Mouse (Mus musculus): Measurements from ENCODE around the gene Spata25.
"Not testable (repeated sequence)": the region's sequence is repeated elsewhere in the genome, so short reads cannot be mapped to it uniquely, and the experiment has no call there.

Gene Spata25

DNA sequence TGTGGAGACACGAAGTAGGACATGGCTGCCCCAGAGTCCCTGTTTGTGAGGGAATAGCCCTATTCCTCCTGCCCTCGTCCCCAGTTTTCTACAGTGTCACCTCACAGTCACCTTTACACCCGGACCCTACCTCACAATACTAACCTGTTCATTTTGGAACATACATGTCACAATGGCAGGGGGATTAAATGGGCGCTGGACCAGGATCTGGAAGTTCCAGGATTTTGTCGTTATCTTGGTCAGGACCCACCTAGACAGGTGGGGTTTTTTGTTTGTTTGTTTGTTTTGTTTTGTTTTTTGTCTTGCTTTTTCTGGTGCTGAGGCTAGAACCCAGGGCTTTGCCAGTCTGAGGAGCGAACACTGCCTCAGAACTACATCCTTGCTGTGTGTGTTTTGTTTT lies at the start of gene Spata25:
TSS of gene Spata25 (minus strand) at position 101 of the 400 bp plus-strand sequence.
- no peak for DNase-seq (ENCODE audit: low read depth, low spot score)

DNA sequence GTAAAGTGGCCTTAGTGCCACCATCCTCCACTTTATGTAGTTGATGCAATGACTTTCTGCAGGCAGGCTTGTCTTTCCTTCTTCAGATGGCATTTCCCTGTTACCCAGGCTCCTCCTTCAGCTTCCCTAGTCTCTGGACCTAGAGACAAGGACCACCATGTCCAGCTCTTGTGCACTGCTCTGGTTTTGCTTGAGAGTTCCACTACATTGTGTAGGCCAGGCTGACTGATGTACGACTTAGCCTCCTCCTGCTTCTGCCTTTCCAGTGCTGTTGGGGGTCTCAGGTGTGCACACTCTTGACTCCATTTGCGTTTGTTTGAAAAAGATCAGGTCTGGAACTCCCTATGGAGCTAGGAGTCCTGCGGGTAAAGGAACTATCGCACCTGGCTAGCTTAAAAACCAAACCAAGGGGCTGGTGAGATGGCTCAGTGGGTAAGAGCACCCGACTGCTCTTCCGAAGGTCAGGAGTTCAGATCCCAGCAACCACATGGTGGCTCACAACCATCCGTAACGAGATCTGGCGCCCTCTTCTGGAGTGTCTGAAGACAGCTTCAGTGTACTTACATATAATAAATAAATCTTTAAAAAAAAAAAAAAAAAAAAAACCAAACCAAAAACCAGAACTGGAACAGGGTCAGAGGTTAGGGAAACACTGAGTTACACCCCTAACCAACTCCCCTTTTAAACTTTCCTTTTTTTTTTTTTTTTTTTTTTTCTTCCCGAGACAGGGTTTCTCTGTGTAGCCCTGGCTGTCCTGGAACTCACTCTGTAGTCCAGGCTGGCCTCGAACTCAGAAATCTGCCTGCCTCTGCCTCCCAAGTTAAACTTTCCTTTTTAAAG lies 49.3 kb upstream of the Spata25 start:
- DNase-seq (ENCODE audit: low read depth, low spot score), result not testable (repeated sequence)

DNA sequence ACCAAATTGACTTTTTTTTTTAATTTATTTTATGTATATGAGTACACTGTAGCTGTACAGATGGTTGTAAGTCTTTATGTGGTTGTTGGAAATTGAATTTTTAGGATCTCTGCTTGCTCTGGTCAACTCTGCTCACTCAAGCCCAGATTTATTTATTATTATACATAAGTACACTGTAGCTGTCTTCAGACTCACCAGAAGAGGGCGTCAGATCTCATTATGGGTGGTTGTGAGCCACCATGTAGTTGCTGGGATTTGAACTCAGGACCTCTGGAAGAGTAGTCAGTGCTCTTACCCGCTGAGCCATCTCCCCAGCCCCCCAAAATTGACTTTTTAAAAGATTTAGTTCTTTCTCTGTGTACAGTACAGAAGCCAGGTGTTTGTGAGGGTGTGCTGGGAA lies 47.3 kb upstream of the Spata25 start:
- DNase-seq (ENCODE audit: low read depth, low spot score), result not testable (repeated sequence)

DNA sequence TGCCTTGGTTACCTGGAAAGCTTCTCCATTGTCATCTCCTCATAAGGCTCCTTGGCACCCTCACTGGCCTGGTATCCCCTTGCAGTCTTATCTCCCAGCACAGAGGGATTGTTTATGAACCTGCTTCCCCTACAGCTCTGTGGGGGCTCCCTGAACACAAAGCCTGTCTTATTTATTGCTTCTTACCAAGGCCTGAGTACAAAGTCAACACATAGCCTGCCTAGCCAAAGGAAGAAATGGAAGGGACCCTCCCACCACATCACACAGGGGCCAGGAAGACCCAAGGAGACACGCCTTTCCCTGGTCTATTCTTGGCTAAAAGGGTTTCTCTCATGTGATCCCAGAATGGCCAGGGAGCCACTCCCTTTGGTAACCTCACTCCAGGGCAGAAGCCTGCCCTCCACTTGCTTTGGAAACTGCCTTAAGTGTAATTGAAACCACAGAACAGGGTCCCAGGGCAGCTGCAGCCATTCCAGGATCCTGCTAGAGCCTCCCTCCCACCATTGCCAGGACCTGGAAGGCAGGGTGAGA lies 46.0 kb upstream of the Spata25 start:
- no peak for DNase-seq (ENCODE audit: low read depth, low spot score)

DNA sequence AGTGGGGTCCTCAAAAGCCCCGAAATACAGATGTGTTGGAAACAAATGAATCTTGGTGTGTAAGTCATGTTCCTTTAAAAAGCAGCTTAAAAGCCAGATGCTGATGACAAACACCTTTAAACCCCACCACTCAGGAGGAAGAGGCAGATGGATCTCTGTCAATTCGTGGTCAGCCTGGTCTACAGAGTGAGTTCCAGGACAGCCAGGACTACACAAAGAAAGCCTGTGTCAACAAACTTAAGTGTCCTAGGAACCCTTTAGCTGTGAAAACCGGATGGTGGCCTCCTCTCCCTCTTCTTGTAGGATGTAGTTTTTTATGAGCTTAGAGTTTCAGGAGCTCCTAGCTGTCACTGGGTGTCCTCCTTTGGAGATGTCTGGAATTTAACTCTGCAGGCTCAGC lies 45.3 kb upstream of the Spata25 start:
- DNase-seq (ENCODE audit: low read depth, low spot score), result no peak

DNA sequence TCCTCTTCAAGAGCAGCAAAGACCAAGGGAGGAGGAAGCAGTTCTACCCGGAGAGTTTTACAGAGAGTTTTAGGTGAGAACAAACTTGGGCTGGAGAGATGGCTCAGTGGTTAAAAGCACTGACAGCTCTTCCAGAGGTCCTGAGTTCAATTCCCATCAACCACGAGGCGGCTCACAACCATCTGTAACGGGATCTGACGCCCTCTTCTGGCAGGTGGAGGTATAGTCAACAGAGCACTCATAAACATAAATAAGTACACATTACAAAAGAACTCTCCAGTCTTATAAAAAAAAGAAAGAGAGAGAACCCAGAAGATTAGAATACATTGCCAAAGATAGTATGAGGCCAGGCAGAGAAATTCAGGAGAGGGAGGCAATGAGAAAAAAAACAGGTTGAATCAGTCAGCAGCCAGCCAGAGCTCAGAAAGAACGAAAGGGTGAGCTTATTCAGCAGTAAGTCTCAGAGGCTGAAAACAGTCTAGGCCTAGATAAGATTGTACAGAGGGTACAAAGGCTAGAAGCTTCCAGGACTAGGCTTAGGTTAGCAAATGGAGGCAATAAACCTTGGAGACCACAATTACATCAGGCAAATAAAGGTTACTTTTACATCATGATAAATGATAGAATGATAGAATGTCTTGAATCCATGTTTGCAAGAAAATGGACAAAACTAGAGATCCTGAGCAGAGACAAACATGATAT lies 43.4 kb upstream of the Spata25 start:
- no peak for DNase-seq (ENCODE audit: low read depth, low spot score)

DNA sequence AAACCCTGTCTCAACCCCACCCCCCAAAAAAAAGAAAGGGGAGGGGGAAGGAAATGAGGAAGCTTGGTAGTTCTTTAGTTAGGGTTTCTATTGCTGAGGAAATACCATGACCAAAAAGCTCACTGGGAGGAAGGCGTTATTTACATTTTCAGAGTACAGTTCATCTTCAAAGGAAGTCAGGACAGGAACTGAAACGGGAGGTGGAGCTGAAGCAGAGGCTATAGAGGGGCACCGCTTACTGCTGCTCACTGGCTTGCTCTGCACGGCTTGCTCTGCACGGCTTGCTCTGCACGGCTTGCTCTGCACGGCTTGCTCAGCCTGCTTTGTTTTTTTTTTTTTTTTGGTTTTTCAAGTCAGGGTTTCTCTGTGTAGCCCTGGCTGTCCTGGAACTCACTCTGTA lies 40.2 kb upstream of the Spata25 start:
- DNase-seq (ENCODE audit: low read depth, low spot score), result no peak

DNA sequence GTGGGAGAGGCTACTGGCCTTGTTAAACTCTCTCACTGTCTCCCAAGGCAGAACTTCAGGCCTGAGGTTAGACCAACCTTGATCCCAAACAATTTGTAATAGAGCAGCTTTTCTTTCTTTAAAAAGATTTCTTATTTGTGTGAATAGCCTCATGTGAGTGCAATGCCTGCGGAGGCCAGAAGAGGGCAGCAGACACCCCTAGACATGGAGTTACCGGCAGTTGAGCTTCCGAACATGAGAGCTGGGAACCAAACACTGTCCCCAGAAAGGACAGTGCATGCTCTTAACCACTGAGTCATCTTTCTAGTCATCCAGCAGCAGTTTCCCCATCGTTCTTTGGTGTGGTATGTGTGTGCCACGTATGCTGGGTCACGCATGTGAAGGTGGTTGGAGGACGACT lies 39.2 kb upstream of the Spata25 start:
- DNase-seq (ENCODE audit: low read depth, low spot score), result no peak

DNA sequence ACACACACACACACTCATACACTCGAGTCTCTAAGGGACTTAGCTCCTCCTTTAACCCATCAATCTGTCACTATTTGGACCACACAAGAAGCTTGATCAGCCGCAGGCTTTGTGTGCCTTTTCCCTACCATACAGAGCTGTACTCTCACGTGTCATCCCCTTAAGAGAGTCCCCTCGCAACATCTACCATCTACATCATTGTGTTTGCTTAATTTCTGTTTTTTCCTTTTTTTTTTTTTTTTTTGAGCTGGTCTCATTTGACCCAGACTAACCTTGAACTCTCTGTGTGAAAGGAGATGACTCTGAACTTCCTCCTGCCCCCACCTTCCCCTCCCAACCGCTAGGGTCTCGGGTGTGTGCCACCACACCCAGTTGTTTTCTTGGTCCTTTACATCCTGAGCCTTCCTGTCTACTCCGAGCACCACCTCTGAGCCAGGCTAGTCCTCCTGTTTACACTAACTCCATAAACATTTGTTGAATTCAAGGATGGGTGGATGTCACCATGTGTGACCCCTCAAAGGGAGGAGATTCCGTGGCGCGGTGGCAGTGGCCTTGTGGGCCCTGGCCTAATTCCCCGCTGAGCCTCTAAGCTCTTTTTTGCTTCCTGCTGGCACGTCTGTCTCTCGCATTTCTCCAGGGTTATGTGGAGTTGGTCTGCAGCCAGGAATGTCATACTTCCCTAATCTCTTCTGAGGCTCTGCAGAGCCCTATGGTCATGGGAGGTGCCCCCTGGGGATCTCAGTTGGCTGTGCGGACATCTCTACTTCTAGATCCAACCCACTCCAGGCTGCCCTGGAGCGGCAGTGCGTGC lies 38.6 kb upstream of the Spata25 start:
- DNase-seq (ENCODE audit: low read depth, low spot score), result no peak

DNA sequence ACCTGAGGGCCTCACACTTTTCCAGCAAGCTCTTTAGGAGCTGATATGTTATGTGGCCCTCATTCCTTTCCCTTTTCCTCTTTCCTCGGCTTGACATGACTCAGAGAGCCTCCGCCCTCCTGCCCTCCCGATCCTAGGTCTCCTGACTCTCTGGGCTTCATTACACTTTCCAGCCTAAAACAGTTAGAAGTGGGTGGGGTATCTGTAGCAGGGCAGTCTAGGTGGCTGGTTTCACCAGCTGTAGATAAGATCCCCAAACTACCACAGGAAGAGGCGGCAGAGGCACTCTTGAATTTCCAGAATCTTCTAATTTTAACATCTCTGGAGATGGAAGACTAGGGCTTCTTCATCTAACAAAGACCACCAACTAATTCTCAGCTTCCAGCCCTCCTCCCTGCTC lies 36.3 kb upstream of the Spata25 start:
- no peak for DNase-seq (ENCODE audit: low read depth, low spot score)

DNA sequence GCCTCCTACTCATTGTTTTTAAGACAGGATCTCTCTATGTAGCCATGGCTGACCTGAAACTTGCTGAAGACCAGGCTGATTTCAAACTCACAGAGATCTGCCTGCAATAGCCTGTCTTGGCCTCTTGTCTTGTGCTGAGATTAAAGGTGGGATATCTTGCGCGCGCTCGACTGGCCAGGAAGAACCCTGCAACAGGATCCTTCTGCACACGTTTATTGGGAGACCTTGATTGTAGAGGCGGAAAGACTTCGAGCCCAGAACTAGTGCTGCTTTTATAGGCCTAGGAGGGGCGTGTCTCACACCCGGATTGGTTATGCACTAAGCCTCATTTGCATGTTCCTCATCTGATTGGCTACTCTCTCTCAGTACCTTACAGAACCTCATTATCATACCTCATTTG lies 35.1 kb upstream of the Spata25 start:
- not testable (repeated sequence) for DNase-seq (ENCODE audit: low read depth, low spot score)

DNA sequence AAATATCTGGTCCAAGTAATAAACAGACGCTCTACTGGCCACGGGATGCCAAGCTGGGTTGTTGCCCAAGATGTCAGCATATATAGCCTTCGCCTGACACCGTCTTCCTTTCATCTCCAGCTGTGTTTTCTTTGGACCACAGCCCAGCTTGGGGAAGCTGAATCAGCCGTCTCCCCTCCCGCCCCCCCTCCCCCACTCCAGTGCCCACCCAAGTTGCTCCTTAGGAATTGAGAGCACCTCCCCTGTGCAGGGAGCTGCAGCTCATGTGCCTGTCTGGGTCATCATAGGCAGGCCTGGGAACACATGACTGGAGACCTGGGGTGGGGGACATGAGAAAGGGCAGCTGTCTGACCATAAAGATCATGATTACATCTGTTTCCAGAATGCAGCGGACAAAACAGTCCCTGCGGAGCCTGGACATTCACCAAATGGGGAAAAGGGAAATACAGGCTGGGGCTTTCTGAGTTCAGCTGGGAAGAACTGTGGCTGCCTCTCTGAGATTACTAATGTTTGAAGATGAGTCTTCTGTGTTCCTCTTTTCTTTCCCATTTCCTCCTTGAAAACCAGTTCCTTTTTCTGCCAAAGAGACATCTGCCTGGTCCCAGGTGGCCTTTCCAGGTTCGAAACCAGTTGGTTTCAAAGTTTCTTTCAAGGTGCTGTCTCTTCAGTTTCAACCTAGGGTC lies 34.0 kb upstream of the Spata25 start:
- DNase-seq (ENCODE audit: low read depth, low spot score), result no peak

DNA sequence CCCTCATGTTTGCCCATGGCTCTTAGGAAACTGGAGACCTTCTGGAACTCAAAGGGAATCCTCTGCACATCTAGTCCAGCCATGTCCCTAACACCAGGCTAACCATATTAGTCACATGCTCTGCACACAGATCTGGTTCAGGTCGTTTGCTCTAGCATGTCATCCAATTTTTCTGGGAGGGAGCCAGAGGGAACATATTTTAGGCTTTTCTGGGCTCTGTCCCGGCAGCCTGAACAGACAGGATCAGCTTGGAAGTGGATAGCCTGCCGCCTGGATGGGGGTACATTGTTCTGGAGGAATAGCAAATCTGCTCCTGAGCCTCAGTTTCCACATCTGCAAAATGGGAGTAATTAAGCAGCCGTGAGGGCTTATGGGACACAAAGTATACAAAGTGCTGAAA lies 32.8 kb upstream of the Spata25 start:
- no peak for DNase-seq (ENCODE audit: low read depth, low spot score)

DNA sequence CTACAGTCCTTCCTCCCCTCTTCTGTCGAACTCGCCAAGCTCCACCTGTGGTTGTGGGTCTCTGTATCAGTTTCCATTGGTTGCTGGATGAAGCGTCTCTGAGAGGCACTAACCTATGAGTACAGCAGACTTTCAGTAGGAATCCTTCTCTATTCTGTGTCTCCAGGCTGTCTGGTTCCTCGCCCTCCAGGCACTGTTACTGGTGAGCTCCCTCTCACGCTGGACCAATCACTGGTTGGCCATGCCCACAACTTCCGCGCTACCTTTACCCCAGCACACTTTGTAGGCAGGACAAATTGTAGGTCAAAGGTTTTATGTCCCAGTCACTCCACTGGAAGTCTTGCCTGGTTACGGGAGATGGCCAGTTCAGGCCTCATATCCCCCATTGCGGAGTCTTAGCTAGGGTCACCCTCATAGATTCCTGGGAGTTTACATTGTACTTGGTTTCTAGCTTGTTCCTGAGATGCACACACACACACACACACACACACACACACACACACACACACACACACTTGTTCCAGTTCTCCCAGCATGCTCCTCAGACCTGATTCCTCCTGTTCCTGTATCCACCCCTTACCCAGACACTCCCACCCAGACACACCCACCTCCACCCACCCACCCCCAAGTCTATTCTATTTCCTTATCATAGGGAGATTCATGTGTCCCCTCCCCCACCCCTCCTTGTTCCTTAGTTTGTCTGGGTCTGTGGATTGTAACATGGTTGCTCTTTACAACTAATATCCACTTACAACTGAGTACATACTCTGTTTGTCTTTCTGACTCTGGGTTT lies 31.5 kb upstream of the Spata25 start:
- DNase-seq (ENCODE audit: low read depth, low spot score), result no peak

DNA sequence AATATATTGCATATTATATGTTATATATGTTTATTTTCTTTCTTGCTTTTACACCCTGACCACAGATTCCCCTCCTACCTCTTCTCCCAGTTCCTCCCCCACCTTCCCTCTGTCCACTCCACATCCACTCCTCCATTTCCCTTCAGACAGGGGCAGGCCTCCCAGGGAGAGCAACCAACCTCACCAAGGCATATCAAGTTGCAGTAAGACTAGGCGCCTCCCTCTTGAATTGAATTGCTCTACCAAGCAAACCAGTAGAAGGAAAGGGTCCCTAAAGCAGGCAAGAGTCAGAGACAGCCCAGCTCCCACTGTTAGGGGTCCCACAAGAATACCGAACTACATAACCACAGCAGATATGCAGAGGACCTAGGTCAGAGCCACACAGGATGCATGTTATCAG lies 30.8 kb upstream of the Spata25 start:
- DNase-seq (ENCODE audit: low read depth, low spot score), result no peak

DNA sequence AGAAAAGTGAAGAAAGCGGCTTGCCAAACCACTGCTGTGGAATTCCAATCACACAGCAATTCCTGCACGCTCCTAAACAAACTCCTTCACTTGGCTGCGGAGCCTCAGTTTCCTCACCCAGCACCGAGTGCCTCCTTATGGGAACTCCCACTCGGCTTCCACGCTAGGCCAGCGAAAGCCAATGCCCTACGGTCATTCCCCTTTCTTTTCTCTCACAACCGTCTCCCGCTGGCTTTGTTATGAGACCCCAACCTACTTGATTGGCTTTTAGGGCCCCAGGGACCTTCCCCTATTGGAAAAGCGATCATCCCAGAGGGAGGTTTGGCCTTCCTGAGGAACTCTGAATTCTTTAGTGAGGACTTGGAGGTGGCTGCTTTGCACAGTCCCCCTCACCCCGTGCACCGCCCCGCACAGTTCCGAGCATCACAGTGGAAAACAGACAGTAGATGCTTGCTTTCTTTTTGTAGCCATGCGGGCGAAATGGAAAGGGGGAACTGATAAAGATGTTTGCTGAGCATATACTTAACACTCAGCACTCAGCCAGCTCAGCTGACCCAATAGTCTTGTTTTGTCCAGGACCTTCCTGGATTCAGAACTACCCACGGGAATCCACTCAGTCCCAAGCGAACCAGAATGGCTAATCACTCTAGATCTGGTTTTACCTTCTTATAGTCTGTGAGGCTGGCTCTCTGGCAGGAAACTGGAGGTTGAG lies 29.7 kb upstream of the Spata25 start:
- DNase-seq (ENCODE audit: low read depth, low spot score), result no peak

DNA sequence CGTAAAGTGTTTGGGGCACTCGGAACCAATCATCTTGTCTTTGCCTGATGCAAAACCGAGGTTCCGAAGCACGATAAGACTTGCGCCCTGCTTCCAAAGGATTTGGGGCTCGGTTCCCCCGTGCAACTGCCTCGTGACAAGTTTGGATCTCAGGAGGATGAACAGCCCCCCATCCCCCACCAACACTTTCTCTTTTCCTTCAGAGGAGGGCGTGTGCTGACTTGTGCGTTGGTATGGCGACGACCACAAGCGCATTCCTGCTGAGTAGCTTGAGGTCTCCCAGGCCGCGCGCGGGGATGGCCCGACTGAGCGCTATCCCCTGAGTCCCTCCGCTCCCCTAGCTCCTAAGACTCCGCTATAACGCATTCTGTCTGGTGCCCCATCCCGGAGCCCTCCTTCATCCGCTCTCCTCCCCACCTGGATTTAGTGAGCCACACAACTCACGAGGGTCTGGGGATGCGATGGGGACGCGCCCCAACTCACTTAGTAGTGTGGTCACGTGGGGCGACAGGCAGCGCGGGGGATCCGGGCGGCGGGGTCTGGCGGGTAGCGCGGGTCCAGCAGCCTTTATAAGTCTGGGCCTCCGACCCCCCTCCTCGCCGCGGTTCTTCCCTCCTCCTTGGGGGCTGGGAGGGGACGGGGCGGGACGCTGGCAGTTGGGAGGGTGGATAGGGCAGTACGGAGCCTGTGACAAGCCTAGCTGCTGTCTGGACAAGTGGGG lies 28.9 kb upstream of the Spata25 start, which contains the start of gene Pltp:
TSS of gene Pltp (minus strand) at position 611 of the 721 bp plus-strand sequence.
- peak; percentile 63 for DNase-seq (ENCODE audit: low read depth, low spot score)

DNA sequence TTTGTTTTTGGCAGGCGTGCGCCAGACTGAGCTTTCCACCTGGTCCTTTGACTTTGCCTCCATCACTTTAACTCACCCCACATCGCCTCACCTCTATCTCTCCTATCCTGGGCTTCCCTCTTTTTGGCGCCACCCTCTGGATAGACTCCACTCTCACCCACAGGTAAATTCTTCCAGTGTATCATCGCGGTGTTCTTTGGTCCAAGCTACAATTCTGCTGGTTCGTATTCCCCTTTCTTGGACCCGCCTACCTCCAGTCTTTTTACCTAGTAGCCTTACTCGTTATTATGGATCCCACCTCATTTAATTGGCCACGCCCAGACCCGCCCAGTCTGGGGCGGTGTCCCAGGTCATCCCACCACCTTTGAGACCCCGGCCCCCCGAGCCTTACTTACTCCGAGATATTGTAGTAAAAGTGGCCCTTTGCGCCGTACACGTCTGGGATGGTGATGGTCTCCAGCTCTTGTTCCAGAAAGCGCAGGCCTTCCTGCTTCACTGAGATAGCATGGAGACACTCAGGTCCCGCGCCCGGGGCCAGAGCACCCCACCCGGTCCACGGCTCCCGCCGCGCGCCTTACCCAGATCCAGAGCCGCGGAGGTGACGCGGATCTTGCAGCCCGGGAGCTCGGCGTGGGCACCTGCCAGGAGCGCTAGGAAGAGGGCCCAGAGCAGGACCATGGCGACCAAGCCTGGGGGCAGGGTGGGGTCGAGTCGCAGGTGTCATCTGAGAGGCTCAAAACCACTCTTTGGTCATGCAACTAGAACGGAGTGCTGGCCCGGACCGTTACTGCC lies 28.2 kb upstream of the Spata25 start:
- no peak for DNase-seq (ENCODE audit: low read depth, low spot score)
